Mouse (Mus musculus) gastrocnemius, postnatal 4 days (tissue): ENCODE measurements around the gene Ctnna2. TPM values are rescaled to one million over a fixed set of nuclear protein-coding genes. Genes with fewer than 3 reads are reported as not detected.

Source experiments
- DNase-seq, 2 experiments: peaks; one replicate each; pipeline ENCODE4 v3.0.0; 2021 to 2022; ENCODE audit warnings: low spot score in 2 of 2, mixed read lengths in 2 of 2
- long read RNA-seq, 2 experiments: library from polyadenylated mRNA; stranded (forward); transcript quantifications; one replicate each; pipeline ENCODE4 v2.0.0; 2021
- total RNA-seq, 2 experiments: library from RNA; stranded (reverse); gene quantifications; 2 replicates each; pipeline ENCODE4 v1.2.3; 2021

The Ctnna2 gene
- under 1 TPM; 0.52 to 0.62 TPM for total RNA-seq
- long read RNA-seq, experiment 1, partial matches to known transcripts = 0 of 1 reads
- long read RNA-seq, experiment 1, other reads (novel, unspliced or antisense) = 1 of 1 reads
- long read RNA-seq, experiment 2 = 0 reads

DNA sequence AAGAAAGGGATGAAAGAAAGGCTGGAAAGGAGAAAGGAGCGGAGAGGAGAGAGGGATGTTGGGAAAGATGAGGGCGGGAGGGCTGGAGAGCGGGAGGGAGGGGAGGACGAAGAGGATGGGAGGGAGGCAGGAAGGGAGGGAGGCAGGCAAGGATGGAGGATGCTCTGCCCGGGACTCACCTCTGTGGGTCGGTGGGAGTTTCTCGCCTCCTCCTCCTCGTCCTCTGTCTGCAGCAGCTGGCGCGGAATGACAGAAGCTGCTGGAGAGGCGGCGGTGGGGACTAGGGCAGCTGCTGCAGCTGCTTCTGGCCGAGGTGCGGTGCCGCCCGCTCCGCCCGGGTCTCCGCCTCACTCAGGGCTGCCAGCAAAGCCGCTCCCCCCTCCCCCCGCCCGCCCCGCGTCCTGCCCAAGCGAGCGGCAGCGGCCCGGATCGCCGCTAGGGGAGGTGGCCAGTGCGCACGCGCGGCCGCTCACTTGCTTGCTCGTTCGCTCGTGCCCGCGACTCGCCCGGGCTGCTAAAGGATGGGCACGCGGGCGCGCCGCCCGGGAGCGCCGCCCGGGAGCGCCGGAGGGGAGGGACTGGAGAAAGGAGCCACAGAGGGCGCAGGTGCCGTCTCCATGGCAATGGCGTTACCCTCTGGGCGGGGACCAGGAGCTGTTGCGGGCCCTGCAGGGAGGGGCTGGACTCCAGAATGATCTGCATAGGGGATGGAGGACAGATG lies at the start of gene Ctnna2:
Gene Ctnna2, minus strand, starts transcription at position 459 of the 721 bp plus-strand sequence.
- DNase-seq = peak; percentile 35 to 59

DNA sequence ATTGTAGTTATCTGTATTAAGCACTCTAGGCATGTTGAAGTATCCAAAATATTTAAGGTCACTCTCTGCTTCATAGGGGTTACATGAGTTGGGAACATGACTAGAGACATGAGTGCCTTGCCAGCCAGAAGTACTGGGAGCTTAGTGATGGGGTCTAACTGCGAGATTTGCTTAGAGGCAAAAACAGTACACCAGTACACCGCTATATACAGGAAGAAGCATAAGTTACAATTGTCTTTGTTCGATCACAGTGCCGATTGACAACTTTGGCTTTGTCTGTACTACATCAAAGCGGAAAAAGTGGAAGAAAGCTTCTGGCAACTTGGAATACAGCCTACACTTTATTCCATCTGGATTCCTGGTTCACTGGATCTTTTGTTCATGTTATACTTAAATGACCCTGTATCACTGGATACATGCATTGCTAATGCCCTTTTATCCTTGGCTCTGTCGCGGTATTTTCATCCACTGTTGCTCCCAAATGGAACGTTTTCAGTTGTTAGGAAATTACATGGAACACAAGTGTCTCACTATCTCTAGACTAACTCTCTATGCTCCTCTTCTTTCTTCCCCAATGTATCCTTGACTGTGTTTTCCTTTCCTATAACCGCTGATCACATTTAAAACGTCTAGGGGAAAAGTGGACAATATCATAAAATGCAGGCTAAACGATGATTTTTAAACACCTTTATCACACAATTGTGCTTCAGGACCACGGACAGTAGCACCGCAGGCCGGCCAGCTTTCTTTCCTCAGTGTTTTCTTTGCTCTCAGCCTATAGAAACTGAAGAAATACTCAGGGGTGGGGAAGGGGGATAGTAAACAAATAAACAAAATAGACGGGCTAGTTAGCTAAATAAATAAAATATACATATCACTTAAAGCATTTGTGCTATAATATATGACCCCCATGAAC lies 896 bp upstream of the Ctnna2 start:
- no peak for DNase-seq

DNA sequence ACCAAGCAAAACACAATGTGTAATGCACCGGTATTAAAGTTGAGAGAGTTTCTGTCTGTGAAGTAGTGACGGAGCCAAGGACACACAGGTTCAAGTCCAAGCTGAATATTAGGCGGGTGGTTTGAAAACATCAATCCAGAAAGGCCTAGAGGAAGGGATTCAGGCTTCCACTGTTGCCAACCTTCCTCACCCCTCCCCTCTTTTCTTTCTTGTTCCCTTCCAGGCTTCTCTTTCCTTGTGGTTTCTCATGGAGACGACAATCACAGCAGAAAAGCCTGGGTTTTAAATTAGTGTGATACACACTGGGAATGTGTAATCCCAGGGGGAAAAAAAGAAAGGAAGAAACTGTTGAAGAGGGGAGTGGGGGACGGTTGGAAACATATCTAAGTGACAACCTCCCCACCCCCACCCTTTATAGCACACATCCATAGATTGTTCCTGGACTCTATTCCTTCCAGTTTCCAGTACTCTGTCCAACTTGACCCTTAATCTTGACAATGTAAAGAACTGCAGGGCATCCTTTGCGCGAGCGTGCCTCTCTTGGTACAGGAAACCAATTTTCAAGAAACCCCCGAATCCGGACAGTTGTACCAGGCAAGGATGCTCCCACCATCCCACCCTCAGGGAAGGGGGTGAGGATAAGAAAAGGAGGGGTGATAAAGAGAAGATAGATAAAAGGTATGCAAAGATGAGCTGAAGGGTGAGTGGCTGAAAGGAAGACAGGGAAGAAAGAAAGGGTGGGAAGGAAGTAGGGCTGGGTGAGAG lies 841 bp downstream of the Ctnna2 start:
- DNase-seq = no peak

DNA sequence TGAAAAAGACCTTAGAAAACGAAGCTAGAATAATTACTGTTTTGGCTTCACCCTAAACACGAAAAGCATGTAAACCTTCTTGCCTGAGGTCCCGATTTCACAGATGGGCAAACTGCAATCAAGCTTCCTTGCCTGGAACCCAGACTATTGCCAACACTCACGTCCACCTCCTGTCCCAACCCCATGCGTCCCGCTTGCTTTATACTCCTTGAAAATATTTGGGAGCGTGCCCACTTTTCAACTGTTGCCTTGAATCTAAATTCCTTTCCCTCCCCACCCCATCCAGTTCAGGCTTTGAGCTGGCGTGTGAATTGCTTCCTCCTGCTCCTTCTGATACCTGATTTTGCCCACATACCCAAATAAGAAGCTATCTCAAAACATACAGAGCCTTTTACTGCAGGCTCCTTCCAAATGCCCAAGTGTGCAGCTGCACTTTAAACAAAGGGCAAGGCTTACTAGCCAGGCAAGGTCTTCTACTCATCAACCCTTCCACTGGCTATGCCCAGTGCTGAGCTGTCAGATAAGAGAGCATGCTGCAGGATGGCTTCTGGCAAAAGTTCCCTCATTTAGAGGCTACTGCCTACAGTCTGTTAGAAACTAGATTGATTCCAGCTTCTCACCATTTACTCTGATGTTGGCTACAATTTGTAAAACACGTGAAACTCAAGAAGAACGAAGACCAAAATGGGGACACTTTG lies 8.8 kb downstream of the Ctnna2 start:
- no peak for DNase-seq

DNA sequence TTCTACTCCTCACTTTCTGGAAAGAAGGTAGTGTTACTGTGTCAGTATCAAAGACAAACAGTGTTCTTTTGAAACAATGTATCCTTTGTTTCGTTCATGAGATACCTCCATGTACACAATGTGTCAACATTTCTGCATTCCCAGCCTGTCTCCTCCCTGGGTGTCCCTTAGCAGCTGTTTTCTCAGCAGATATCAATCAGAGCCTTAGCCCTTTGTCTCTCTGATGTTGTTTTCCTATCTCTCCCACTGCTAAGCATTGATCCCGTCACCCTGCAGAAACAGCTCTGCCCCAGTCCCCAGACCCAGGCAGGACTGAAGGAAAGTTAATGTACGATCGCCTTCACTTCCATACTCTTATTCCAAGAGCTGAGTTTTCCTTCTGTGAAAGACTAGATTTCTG lies 9.7 kb downstream of the Ctnna2 start:
- no peak for DNase-seq

DNA sequence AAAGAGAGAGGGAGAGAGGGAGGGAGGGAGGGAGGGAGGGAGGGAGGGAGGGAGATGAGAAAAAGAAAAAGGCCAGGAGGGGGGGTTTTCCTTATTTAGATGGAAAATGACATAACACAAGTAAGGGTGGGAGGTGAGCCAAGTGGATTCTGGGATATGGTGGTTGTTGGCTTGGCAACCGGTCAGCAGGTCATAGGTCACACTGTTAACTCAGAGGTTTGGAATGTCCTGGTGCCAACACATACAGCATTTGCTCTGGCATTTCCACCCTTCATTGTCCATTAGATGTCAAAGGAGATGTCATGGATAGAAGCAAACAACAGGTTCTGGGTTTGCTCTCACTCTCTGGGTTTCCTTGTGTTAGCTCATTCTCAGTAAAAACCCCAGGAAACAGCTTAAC lies 17.5 kb downstream of the Ctnna2 start:
- no peak for DNase-seq

DNA sequence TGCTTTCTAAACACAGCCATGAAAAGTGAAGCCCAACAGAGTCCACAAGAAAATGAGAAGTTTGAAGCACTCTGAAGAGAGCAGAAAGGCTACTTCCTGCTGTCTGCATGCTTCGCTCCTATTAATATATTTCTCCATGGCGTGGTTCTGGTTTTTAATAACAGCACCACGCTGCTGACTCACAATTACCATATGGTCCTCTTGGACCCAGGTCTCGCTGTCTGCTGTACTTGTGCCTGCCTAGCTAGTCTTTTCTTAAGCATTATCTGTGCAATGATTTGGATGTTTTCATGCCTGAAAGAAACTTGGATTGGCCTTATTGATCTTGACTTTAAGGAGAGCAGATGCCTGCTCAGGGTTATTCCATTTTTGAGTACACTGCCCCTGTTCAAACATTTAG lies 28.2 kb downstream of the Ctnna2 start:
- no peak for DNase-seq

DNA sequence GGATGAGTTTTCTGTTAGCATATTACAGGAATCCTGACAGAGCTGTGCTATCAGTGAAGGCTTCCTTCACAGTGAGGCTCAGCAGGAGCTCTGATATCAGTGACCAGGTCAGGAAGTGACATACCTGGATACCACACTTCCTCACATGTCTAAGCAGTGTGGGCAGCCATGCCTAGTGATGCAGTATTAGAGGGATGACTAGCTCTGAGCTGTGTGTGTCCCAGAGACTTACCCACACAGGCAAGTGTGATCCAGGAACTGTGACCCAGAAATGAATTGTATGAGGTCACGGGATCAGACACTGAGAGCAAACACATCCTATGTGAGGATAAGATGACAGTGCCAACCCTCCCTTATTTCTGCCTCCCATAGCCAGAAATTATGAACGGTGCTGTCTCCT lies 28.8 kb downstream of the Ctnna2 start:
- DNase-seq = no peak

DNA sequence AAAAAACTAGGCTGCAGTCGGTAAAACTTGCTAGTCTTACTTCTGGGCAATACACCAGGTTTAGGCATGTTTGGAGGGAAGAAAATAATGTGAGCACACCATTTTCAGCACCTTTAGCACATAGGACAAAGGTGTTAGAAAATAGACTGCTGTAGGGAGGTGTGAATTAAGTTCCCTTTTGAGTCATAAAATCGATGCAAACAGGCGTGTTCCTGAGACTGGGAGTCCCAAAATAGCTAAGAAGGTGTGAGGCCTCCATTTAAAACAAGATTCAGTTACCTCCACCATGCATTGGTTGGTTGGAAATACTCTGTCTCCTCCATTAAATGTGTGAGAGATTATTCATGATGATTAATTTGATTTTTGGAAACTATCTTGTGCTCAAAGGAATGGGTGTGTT lies 50.1 kb downstream of the Ctnna2 start:
- no peak for DNase-seq

DNA sequence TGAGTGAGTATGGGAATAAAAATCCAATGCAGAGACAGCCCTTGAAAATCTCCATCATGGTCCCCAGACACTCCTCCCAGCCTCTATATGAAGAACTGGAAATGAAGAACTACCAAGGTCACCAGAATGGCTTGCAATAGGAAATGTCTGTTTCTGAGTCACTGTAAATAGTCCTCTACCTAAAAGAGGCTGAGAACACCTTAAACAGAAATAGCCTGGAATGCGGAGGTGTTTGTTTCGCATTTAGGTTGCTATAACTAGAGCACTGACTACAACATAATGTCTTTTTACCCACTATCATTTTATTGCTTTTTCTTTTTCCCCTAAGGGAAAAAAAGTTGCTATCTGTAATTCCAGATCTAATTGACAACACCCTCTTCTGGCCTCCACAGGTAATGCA lies 106.3 kb downstream of the Ctnna2 start:
- no peak for DNase-seq

DNA sequence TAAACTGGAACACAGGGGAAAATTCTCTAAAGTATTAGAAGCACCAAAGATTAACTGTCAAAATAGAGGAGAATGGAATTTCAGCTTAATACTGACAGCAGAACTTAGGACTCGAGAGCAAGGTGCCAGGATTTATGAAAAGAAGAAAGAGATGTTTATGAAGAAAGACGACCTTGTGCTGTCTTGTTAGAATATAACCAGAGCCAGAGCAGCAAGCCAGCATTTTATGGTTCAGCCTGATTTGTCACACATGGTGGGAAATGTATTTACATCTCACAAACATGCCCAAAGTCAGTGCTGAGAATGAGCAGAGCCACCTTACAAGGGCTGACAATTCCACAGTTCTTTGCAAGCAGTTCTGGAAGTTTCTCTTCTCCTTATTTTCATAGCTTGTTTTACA lies 110.2 kb downstream of the Ctnna2 start:
- DNase-seq = no peak

DNA sequence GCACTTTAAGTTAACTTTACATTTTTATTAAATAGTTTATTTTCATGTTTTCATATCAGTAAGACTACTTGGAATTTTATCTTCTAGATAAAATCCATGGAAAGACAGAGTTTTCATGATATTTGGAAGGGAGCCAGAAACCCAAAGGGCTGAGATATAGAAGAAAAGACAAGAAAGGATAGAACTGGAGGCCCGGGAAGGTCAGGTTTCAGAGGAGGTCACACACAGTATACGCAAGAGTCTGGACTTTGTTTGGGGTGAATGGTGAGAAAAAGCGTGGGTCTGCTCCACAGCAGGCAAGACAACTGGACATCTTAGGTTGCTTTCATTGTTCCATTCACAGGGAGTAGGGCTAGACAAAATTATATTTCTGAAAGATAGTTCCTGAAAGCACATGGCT lies 111.4 kb downstream of the Ctnna2 start:
- DNase-seq = no peak

DNA sequence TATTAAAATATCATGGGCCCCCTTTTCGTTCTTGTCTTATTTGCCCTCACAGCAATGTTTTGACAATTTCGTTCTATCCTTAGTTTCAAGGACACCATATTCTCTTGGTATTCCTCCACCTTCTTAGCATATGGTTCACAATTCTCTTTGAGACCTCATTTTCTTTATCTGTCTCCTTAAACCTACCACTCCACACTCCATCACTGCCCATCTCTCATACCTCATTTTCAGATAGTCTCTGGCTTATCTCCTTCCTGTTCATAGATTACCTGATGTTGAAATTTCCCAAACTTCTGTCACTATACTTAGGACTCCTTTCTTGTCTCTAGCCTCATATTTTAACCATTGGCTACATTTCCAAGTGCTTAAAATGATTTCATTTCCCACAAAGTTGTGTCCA lies 116.1 kb downstream of the Ctnna2 start:
- no peak for DNase-seq

DNA sequence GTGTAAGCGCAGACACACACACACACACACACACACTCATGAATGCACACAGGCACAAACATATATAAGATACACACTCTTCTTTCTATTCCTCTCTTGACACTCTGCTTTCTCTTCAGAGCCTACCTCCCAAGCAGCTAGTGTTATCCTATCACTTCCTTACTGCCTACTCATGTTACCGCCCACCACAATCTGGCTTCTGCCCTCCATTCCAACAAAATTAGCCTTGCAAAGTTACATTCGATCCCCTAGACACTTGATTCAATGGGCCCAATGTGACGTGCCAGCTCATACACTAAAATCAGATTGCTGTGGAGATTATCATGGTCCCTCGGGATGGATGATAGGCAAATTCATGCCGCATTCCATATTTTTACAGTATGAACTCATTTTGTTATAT lies 116.7 kb downstream of the Ctnna2 start:
- DNase-seq = no peak

DNA sequence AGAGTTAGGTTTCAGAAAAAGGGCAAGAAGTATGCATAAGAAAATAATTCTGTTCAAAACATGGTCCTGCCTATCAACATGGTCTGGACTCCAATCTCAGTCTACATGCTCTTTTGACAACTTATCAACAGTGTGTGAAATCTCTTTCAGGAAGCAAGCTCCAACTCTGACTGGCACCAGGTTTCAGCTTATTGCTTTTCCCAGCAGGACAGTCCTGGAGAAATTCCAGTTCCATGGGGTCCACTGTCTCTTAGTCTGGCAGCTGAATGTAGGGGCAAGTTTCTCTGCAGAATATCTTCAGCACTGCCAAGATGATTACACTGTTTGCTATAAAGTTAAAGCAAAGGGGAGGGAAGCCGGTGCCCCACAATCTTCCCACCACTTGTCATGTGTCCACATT lies 130.1 kb downstream of the Ctnna2 start:
- DNase-seq = no peak

DNA sequence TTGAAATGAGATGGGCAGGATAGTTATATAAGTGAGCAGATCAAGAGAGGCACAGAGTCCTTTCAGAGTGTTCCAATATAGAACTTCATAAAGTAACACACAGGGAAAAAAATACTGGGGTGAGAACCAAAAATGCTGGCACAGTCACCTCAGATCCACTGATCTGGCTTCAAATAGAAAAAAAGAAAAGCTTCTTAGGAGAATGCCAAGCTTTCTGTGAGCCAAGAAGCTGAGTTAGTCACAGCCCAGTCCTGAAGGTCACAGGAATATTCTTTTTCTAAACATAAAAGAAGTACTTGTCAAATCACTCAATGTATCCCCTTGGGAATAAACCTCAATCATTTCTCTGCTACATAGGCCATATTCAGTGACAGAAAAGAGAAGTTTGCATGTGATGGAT lies 130.7 kb downstream of the Ctnna2 start:
- no peak for DNase-seq

DNA sequence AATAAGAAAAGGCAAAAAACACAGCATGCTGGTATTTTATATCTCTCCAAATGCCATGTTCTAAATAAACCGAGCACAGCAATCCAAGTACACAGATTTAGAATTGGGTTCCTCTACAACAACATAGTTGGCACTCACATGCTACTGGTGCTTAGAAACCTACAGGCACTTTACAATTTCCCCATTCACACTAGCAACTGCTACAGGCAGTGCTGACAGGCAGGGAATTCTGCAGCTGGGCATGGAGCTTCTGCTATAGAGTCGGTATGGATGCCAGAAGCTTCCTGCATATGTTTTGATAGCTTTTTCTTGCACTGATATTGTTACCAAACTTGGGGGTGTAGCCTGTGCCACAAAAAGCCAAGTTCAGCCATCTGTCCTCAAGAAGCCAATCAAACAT lies 131.8 kb downstream of the Ctnna2 start:
- DNase-seq = no peak

DNA sequence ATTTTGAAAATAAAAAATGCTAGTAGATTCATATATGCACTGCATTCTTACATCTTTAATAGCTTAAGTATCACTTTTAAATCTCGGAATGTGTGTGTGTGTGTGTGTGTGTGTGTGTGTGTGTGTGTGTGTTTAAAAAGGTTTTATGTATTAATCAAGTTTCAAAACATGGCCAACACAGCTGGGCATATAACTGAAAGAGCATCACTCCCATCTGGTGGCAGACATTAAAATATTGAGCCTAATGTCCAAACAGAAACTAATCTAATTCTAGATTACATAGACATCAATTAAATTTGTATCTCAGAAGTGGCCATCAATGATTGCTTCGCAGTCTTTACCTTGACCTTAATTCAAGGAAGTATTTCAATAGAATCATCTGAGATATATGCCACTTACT lies 140.4 kb downstream of the Ctnna2 start:
- DNase-seq = no peak

DNA sequence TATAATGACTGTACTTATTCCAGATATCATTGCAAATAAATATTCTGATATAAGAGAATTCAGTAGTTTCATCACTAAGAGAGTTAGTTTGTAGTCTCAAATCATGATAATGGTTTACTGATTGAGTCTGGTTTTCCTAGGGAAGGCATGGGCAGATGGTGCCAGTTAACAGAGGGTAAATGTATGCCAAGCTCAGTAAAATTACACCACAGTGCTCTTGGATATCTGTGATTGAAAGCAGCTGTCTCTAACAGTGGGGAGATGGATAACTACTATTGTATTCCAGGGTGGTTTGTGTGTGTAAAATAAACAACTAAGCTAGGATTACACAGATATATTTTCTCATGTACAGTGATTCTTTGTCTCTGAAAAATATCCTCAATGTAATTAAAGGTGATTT lies 140.8 kb downstream of the Ctnna2 start:
- DNase-seq = no peak

DNA sequence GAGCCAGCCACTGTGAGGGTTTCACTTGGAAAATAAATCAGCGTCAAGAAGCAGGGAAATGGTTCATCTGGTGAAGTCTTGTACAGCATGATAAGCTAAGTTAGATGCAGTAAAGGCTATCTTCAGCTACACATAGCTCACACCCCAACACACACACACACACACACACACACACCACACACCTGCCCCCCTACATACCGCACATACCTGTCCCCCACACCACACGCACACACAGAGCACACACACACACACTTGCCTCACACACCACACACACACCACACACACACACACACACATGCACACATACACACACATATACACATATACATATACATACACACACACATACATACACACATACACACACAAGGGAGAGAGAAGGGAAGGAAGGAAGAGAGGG lies 142.0 kb downstream of the Ctnna2 start:
- DNase-seq = no peak

DNA sequence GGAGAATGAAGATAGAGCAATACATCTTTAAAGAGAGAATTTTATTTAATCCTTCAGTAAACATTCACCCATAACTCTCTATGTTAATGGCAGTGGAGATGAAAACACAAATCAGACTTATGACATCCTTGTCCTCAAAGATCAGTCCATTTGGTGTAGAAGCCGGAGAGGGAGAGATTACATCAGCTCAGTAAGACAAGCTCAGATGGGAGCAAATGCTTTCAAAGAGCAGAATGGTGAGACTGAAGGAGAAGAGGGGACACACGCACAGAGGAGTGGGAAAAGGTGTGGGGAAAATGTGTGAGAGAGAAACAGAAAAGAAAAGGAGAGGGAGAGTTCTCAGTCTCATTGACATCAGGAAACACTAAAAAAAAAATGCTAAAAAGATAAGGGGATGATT lies 144.8 kb downstream of the Ctnna2 start:
- no peak for DNase-seq
